Mouse (Mus musculus): ENCODE results near the gene Slc4a2. TPM values are rescaled to one million over a fixed set of nuclear protein-coding genes. Genes with fewer than 3 reads are reported as not detected.
A peak's percentile ranks its signal among the peaks of the same experiment; 100 is the strongest.

Gene Slc4a2
- polyA plus RNA-seq, 1 experiment from 2014 or later, result 14.8 TPM

DNA sequence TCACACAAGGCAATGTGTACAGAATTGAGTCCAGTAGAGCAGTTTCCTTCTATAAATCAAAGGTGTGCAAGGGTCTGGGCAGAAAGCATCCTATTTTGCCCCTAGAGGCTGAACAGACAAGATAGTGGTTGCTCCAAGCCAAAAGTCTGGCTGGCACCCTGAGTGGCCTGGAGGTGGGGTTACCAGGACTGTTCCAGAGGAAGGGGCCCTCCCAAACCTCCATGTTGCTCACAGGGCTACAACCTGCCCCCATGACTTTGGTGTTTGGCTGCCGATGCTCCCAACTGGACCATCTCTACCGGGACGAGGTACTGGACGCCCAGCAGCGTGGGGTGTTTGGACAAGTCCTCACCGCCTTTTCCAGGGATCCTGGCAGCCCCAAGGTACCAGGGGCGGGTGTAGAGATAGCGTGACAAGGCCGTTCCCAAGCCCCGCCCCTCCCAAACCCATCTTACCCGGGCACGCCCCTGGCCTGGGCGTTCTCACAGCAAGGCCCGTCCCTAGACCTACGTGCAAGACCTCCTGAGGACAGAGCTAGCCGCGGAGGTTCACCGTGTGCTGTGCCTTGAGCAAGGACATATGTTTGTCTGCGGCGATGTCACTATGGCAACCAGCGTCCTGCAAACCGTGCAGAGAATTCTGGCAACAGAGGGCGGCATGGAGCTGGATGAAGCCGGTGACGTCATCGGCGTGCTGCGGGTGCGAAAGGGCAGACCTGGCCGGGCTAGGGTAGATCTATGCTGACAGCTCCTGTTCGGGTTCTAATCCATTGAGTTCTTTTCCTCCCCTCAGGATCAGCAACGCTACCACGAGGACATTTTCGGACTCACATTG lies 40.4 kb upstream of the Slc4a2 start:
- Histone ChIP-seq H3K36me3 (ENCODE audit: control insufficient read depth, insufficient read depth, low read length) (no peaks in the 10 kb centered on the region), H3K27ac (replicated peaks; ENCODE audit: low read depth, low read length) (peak overlapping the region; percentile 70), H3K9ac (replicated peaks; ENCODE audit: low read length) (peak overlapping the region; percentile 52), H3K4me2 (ENCODE audit: low read length) (peak overlapping the region; percentile 70), H3K4me1 (ENCODE audit: control insufficient read depth, insufficient read depth, low read length) (peaks cover 24% of the 10 kb centered on the region), H3K27me3 (ENCODE audit: control insufficient read depth, insufficient read depth, low read length) (peaks cover 9% of the 10 kb centered on the region; the same call in 1 of the 2 replicates), H3K9me3 (ENCODE audit: control insufficient read depth, low read length) (no peaks in the 10 kb centered on the region), H3K4me3 (replicated peaks; ENCODE audit: low read depth, low read length) (peak overlapping the region; percentile 39)
- ATAC-seq (ENCODE audit: low FRiP score, low TSS enrichment), result peak; percentile 87
- DNase-seq, result peak; percentile 97
- under 1% methylated on average over 34 of the region's 34 CpGs for WGBS

DNA sequence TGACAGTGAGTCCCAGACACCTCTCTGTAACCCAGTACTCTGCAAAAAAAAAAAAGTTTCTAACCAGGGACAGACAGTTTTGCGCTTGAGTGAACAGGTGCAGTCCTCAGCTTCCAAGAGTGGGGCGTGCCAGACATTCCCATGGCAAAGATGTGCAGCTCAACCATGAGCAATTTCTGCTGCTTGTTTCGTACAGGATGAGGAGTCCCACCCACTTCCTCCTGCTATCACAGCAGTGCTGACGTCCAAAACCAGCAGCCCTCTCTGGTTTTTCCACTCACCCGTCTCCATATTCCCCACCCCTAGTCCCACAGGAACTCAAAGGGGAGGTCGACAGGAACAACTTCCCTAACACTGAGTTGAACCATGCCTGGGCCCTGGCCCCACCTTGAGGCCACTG lies 39.2 kb upstream of the Slc4a2 start:
- H3K27ac ChIP-seq (replicated peaks; ENCODE audit: low read depth, low read length), result no peak overlapping the region
- no peak overlapping the region for H3K4me3 ChIP-seq (replicated peaks; ENCODE audit: low read depth, low read length)
- H3K9ac ChIP-seq (replicated peaks; ENCODE audit: low read length), result no peak overlapping the region
- DNase-seq, result no peak
- ATAC-seq (ENCODE audit: low FRiP score, low TSS enrichment), result no peak
- peaks cover 26% of the 10 kb centered on the region for H3K4me1 ChIP-seq (ENCODE audit: control insufficient read depth, insufficient read depth, low read length)
- H3K9me3 ChIP-seq (ENCODE audit: control insufficient read depth, low read length), result no peaks in the 10 kb centered on the region
- no peaks in the 10 kb centered on the region for H3K36me3 ChIP-seq (ENCODE audit: control insufficient read depth, insufficient read depth, low read length)
- no peak overlapping the region for H3K4me2 ChIP-seq (ENCODE audit: low read length)
- WGBS, result 77% methylated on average over 6 of the region's 6 CpGs
- peaks cover 16% of the 10 kb centered on the region; the same call in 1 of the 2 replicates for H3K27me3 ChIP-seq (ENCODE audit: control insufficient read depth, insufficient read depth, low read length)

DNA sequence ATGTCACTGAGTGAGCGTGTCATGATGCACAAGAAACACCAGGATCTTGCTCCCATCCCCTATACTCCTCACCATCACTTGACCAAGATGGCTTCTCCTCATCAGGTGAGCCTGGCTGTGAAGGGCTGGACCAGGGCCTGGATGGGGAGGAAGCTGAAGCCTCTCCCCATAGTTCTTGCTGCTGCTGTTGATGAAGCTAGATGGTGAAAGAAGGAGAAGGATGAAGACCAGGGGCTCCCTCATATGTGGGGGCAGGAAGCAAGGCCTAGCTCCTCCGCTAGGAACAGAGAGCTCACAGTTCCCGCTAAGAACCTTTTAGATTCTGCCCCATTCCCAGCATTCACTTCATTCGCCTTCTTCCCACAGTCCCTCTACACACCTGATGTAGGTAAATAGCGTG lies 38.3 kb upstream of the Slc4a2 start:
- Histone ChIP-seq H3K9me3 (ENCODE audit: control insufficient read depth, low read length) (no peaks in the 10 kb centered on the region), H3K36me3 (ENCODE audit: control insufficient read depth, insufficient read depth, low read length) (no peaks in the 10 kb centered on the region), H3K4me2 (ENCODE audit: low read length) (no peak overlapping the region), H3K27ac (replicated peaks; ENCODE audit: low read depth, low read length) (no peak overlapping the region), H3K4me3 (replicated peaks; ENCODE audit: low read depth, low read length) (no peak overlapping the region), H3K4me1 (ENCODE audit: control insufficient read depth, insufficient read depth, low read length) (peaks cover 26% of the 10 kb centered on the region), H3K9ac (replicated peaks; ENCODE audit: low read length) (no peak overlapping the region), H3K27me3 (ENCODE audit: control insufficient read depth, insufficient read depth, low read length) (peaks cover 16% of the 10 kb centered on the region; the same call in 1 of the 2 replicates)
- 93% methylated on average over 5 of the region's 5 CpGs for WGBS
- no peak for ATAC-seq (ENCODE audit: low FRiP score, low TSS enrichment)
- no peak for DNase-seq

DNA sequence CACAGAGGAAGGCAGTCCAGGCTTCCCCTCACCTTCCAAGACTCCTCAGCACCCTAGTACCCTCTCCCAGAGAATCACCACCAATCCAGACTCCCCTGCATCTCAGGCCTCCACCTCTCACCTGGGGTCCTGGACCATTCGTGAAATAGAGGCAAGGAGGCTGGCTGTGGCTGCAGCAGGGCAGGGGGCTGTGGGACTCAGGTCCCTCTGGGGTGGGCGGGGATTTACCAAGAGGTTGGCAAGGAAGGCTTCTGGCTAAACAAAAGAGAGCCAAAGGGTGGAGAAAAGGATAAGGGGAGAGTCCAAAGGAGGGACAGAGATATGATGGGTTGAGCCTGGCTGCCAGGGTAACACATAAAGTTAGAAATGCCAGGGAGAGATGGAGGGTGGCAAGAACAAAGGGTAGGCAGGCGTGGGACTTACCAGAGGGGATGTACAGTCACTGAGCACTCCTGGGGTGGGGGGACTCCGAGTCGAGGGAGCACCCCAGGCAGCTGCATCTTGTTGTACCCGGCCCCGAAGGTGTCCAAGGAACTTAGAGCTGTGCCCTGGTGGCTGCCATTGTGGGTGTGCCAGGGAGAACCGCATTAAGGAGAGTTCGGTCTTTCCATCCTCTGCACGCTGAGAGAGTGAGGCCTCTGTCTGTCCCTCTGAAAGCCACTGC lies 37.6 kb upstream of the Slc4a2 start:
- H3K4me2 ChIP-seq (ENCODE audit: low read length), result no peak overlapping the region
- H3K27me3 ChIP-seq (ENCODE audit: control insufficient read depth, insufficient read depth, low read length), result peaks cover 16% of the 10 kb centered on the region; the same call in 1 of the 2 replicates
- peaks cover 26% of the 10 kb centered on the region for H3K4me1 ChIP-seq (ENCODE audit: control insufficient read depth, insufficient read depth, low read length)
- no peak overlapping the region for H3K27ac ChIP-seq (replicated peaks; ENCODE audit: low read depth, low read length)
- no peak overlapping the region for H3K9ac ChIP-seq (replicated peaks; ENCODE audit: low read length)
- WGBS, result 78% methylated on average over 10 of the region's 10 CpGs
- no peaks in the 10 kb centered on the region for H3K36me3 ChIP-seq (ENCODE audit: control insufficient read depth, insufficient read depth, low read length)
- no peak overlapping the region for H3K4me3 ChIP-seq (replicated peaks; ENCODE audit: low read depth, low read length)
- ATAC-seq (ENCODE audit: low FRiP score, low TSS enrichment), result no peak
- H3K9me3 ChIP-seq (ENCODE audit: control insufficient read depth, low read length), result no peaks in the 10 kb centered on the region
- DNase-seq, result no peak

DNA sequence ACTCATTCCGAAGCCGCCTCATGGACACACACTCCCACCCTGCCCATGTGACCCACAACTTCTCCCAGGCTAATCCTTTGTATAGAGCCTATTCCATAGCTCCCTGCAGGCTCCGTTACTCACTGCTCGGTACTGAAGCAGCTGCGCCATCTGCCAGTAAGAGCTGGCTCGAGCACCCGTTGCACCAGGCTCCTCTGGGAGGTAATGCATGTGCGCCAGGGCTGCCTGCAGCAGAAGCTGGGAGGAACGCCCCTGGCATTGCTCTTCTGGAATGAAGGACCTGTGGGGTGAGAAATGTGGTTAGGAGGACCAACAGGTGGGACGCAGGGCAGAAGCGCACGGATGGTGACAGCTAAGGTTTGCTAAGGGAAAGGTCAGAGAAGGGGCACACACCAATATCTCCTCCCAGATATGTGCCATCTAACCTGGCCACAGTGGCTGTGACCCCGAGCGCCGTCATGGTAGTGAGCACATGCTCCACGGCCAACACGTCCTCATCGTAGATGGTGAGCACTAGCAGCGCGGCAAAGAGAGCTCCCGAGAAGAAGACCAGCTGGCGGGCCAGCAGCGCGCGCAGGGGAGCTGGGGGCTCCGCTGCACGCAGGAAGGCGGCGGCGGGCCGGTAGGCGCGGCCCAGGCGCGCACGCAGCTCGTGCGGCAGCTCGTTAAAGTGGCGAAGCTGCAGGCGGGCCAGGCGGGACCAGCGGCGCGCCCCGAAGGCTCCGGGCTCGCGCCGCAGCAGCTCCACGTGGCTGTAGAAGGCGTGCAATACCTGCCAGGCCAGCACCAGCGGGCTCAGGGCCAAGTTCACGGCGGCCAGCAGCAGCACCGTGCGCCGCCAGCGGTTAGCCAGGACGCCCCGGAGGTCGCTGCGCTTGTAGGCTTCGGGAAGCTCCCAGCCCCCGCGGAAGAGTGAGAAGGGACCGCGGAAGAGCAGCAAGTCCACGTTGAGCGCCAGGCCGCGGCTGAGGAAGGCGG lies 36.1 kb upstream of the Slc4a2 start:
- under 1% methylated on average over 73 of the region's 73 CpGs for WGBS
- H3K4me2 ChIP-seq (ENCODE audit: low read length), result peak overlapping the region; percentile 92
- peak overlapping the region; percentile 56 for H3K9ac ChIP-seq (replicated peaks; ENCODE audit: low read length)
- peaks cover 26% of the 10 kb centered on the region for H3K4me1 ChIP-seq (ENCODE audit: control insufficient read depth, insufficient read depth, low read length)
- ATAC-seq (ENCODE audit: low FRiP score, low TSS enrichment) (no peak), DNase-seq (peak; percentile 80)
- H3K4me3 ChIP-seq (replicated peaks; ENCODE audit: low read depth, low read length), result peak overlapping the region; percentile 43
- H3K27ac ChIP-seq (replicated peaks; ENCODE audit: low read depth, low read length), result no peak overlapping the region
- H3K9me3 ChIP-seq (ENCODE audit: control insufficient read depth, low read length), result no peaks in the 10 kb centered on the region
- H3K36me3 ChIP-seq (ENCODE audit: control insufficient read depth, insufficient read depth, low read length), result no peaks in the 10 kb centered on the region
- H3K27me3 ChIP-seq (ENCODE audit: control insufficient read depth, insufficient read depth, low read length), result peaks cover 16% of the 10 kb centered on the region; the same call in 1 of the 2 replicates

DNA sequence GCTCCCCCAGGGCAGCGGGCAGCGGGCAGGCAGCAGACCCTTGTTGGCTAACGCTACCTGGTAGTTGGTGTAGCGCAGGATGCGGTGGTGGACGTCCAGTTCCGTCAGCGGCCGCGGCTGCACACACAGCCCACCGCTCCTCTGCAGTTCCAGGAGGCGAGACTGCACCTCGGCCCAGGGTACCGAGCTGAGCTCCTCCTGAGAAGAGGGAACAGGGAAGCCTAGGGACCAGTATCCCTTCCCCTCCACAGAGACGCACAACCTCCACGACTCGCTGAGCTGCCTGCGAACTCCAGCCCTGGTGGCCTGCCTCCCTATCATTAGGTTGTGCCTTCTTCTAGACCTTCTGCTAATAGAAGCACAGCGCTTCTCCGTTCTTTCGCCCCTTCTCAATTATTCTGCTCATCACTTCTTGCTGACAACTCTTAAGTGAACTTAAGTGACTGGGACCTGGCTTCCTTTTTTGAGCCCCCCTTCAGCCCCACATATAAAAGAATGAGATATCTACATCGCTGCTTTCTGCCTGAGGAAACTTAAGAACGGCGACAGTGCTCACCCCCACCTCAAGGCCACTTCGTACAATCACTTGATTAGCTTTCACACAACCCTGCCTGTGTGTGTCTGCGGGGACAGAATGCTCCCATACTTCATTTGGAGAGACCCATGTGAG lies 35.3 kb upstream of the Slc4a2 start:
- no peak overlapping the region for H3K27ac ChIP-seq (replicated peaks; ENCODE audit: low read depth, low read length)
- H3K9ac ChIP-seq (replicated peaks; ENCODE audit: low read length), result peak overlapping the region; percentile 56
- no peaks in the 10 kb centered on the region for H3K9me3 ChIP-seq (ENCODE audit: control insufficient read depth, low read length)
- ATAC-seq (ENCODE audit: low FRiP score, low TSS enrichment), result no peak
- H3K4me3 ChIP-seq (replicated peaks; ENCODE audit: low read depth, low read length), result peak overlapping the region; percentile 43
- no peaks in the 10 kb centered on the region for H3K36me3 ChIP-seq (ENCODE audit: control insufficient read depth, insufficient read depth, low read length)
- WGBS, result 21% methylated on average over 26 of the region's 26 CpGs
- peak overlapping the region; percentile 92 for H3K4me2 ChIP-seq (ENCODE audit: low read length)
- no peak for DNase-seq
- H3K4me1 ChIP-seq (ENCODE audit: control insufficient read depth, insufficient read depth, low read length), result peaks cover 19% of the 10 kb centered on the region
- peaks cover 16% of the 10 kb centered on the region; the same call in 1 of the 2 replicates for H3K27me3 ChIP-seq (ENCODE audit: control insufficient read depth, insufficient read depth, low read length)

DNA sequence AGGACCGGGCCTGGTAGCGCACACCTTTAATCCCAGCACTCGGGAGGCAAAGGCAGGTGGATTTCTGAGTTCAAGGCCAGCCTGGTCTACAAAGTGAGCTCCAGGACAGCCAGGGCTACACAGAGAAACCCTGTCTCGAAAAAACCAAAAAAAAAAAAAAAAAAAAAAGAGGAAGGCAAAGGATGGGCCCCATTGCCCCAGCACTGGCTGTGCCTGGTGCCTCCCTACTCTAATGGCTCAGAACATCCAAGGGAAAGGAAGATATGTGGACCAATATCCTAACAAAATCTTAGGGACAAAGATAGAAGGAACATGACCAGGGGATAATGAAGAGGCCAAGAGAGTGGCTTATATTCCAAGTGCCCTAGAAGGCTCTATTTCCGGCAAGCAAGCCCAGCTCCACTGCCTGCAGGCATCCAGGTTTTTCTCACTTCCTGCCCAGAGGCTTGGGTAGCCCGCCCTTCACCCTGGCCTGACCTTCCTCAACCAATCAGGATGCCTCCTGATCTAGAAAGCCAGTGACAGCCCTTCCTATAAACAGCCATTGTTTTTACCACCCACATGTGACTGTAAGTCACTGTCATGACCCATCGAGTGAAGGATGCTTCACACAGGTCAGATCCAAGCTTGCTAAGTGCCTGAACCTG lies 34.5 kb upstream of the Slc4a2 start:
- H3K4me3 ChIP-seq (replicated peaks; ENCODE audit: low read depth, low read length), result no peak overlapping the region
- H3K4me2 ChIP-seq (ENCODE audit: low read length), result no peak overlapping the region
- 54% methylated on average over 6 of the region's 7 CpGs for WGBS
- no peaks in the 10 kb centered on the region for H3K9me3 ChIP-seq (ENCODE audit: control insufficient read depth, low read length)
- no peaks in the 10 kb centered on the region for H3K36me3 ChIP-seq (ENCODE audit: control insufficient read depth, insufficient read depth, low read length)
- H3K4me1 ChIP-seq (ENCODE audit: control insufficient read depth, insufficient read depth, low read length), result peaks cover 20% of the 10 kb centered on the region
- no peak overlapping the region for H3K27ac ChIP-seq (replicated peaks; ENCODE audit: low read depth, low read length)
- no peak for ATAC-seq (ENCODE audit: low FRiP score, low TSS enrichment)
- no peak overlapping the region for H3K9ac ChIP-seq (replicated peaks; ENCODE audit: low read length)
- H3K27me3 ChIP-seq (ENCODE audit: control insufficient read depth, insufficient read depth, low read length), result peaks cover 16% of the 10 kb centered on the region; the same call in 1 of the 2 replicates
- no peak for DNase-seq
